Mouse (Mus musculus) thymus, adult 2 months (tissue): ENCODE data around the gene Tsc1. TPM values are rescaled to one million over a fixed set of nuclear protein-coding genes. Genes with fewer than 3 reads are reported as not detected.

Experiments used
- DNase-seq: peaks from one replicate; pipeline ENCODE4 v3.0.0; 2021
- H3K27ac ChIP-seq: fragments of 200-500 bp; 2 replicates; pipeline ENCODE4 v1.5.1; 2012; ENCODE audit warnings: low read length, control low read depth; ENCODE audit not compliant: control insufficient read depth, insufficient read depth
- H3K27me3 ChIP-seq: fragments of 200-500 bp; 2 replicates; pipeline ENCODE4 v1.6.1; 2012; ENCODE audit warnings: mild to moderate bottlenecking, low read length, moderate library complexity, mixed read lengths; ENCODE audit not compliant: control insufficient read depth, insufficient read depth
- H3K36me3 ChIP-seq: fragments of 200-500 bp; 2 replicates; pipeline ENCODE4 v1.6.1; 2012; ENCODE audit warnings: mild to moderate bottlenecking, low read length, moderate library complexity; ENCODE audit not compliant: control insufficient read depth, insufficient read depth
- H3K4me1 ChIP-seq: fragments of 200-500 bp; replicated peaks from 2 replicates; pipeline ENCODE4 v1.6.1; 2012; ENCODE audit warnings: low read length; ENCODE audit not compliant: control insufficient read depth, insufficient read depth
- H3K4me3 ChIP-seq: fragments of 200-500 bp; 2 replicates; pipeline ENCODE4 v1.5.1; 2012; ENCODE audit warnings: mild to moderate bottlenecking, low read length, control low read depth, moderate library complexity; ENCODE audit not compliant: control insufficient read depth, insufficient read depth
- CTCF ChIP-seq: fragments of 200-500 bp; IDR thresholded peaks from 2 replicates; pipeline ENCODE4 v1.5.1; 2012; ENCODE audit warnings: mild to moderate bottlenecking, control low read depth, low read length, moderate library complexity, borderline replicate concordance; ENCODE audit not compliant: control insufficient read depth, poor library complexity, insufficient read depth; ENCODE audit errors: extremely low read depth
- POLR2A ChIP-seq: fragments of 200-500 bp; IDR thresholded peaks from 2 replicates; pipeline ENCODE4 v1.6.1; 2012; ENCODE audit warnings: mild to moderate bottlenecking, low read length, control low read depth, moderate library complexity; ENCODE audit not compliant: control insufficient read depth, poor library complexity, insufficient read depth; ENCODE audit errors: extremely low read depth
- WGBS: fragments of 180-500 bp; shearing (Covaris S2); methylation state at CpG from one replicate; pipeline ENCODE4 v1.1.7; 2018; 5-methylcytosine and 5-hydroxymethylcytosine counted together
- polyA plus RNA-seq: library from polyadenylated mRNA; depleted of rRNA; stranded (reverse); fragments of >200 nt; gene quantifications from 2 replicates; pipeline ENCODE4 v1.2.3, GENCODE M21; 2012

Gene Tsc1
- polyA plus RNA-seq, 1 experiment, result 24.7 TPM

- 0 out of 2 replicates have a peak, but pooled peaks cover 6% of the 10 kb centered on the region for H3K4me1 ChIP-seq
- no peak overlapping the region for H3K27ac ChIP-seq
- no peaks in the 10 kb centered on the region for H3K27me3 ChIP-seq
- 37% methylated on average over 6 of the region's 6 CpGs for WGBS
- H3K36me3 ChIP-seq, result no peaks in the 10 kb centered on the region
- TF ChIP-seq CTCF (no peak), POLR2A (no peak)
- H3K4me3 ChIP-seq, result no peak overlapping the region
- no peak for DNase-seq
Observed at GRCm38 (mm10) chr2:28706787-28707186, 65.8 kb downstream of the Tsc1 start.

- DNase-seq, result no peak
- H3K36me3 ChIP-seq, result no peaks in the 10 kb centered on the region
- H3K4me3 ChIP-seq, result no peak overlapping the region
- TF ChIP-seq POLR2A (no peak), CTCF (no peak)
- no peak overlapping the region for H3K27ac ChIP-seq
- no peaks in the 10 kb centered on the region for H3K27me3 ChIP-seq
- H3K4me1 ChIP-seq, result no peaks in the 10 kb centered on the region
- WGBS, result 88% methylated on average over 8 of the region's 8 CpGs
Observed at GRCm38 (mm10) chr2:28713036-28713435, 72.0 kb downstream of the Tsc1 start.

GRCm38 (mm10) chr2:28722419-28722818 lies 81.4 kb downstream of the Tsc1 start:
- WGBS, result 94% methylated on average over 8 of the region's 8 CpGs
- no peaks in the 10 kb centered on the region for H3K27me3 ChIP-seq
- DNase-seq, result no peak

GRCm38 (mm10) chr2:28723912-28724311 lies 82.9 kb downstream of the Tsc1 start:
- DNase-seq, result no peak
- peaks cover 9% of the 10 kb centered on the region for H3K4me1 ChIP-seq
- no peaks in the 10 kb centered on the region for H3K36me3 ChIP-seq
- WGBS, result 25% methylated on average over 9 of the region's 9 CpGs
- no peaks in the 10 kb centered on the region for H3K27me3 ChIP-seq
- TF ChIP-seq POLR2A (no peak), CTCF (no peak)
- H3K27ac ChIP-seq, result no peak overlapping the region
- no peak overlapping the region for H3K4me3 ChIP-seq

More at GRCm38 (mm10) chr2:28722419-28722818, 81.4 kb downstream of the Tsc1 start:
- H3K4me3 ChIP-seq, result no peak overlapping the region
- no peak overlapping the region for H3K27ac ChIP-seq
- TF ChIP-seq POLR2A (no peak), CTCF (no peak)
- H3K36me3 ChIP-seq, result no peaks in the 10 kb centered on the region
- H3K4me1 ChIP-seq, result peaks cover 2% of the 10 kb centered on the region

- peak; percentile 16 for DNase-seq
- H3K4me3 ChIP-seq, result no peak overlapping the region
- no peaks in the 10 kb centered on the region for H3K36me3 ChIP-seq
- 56% methylated on average over 16 of the region's 16 CpGs for WGBS
- H3K4me1 ChIP-seq, result peaks cover 9% of the 10 kb centered on the region
- no peak overlapping the region for H3K27ac ChIP-seq
- TF ChIP-seq POLR2A (no peak), CTCF (no peak)
- no peaks in the 10 kb centered on the region for H3K27me3 ChIP-seq
Observed at GRCm38 (mm10) chr2:28727786-28728404, 86.9 kb downstream of the Tsc1 start.

DNA sequence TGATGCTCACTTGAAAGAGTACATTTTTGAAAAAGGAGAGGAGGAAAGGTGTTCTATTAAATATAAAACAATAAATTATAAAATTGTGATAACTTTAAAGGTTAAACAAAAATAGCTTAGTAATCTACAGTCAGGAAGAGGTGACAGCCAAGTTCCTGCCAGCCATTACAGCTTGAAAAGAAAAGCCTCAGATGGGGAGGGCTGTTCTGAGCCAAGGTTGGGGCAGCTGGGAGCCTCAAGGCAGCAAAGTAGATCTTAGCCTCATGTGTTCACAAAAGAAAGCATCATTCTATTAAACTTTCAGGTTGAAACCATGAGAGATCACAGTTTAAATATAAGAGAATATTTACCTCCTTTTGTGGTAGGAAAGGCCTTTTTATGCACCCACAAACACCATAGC lies 89.6 kb downstream of the Tsc1 start:
- DNase-seq, result no peak
- TF ChIP-seq POLR2A, result no peak
- no peak for TF ChIP-seq CTCF
- Histone ChIP-seq H3K27ac (no peak overlapping the region), H3K4me1 (peaks cover 9% of the 10 kb centered on the region), H3K27me3 (no peaks in the 10 kb centered on the region), H3K36me3 (no peaks in the 10 kb centered on the region), H3K4me3 (no peak overlapping the region)

- 95% methylated on average over 5 of the region's 5 CpGs for WGBS
- DNase-seq, result no peak
Observed at GRCm38 (mm10) chr2:28737112-28737511, 96.1 kb downstream of the Tsc1 start.

More at GRCm38 (mm10) chr2:28737112-28737511, 96.1 kb downstream of the Tsc1 start:
- H3K36me3 ChIP-seq, result no peaks in the 10 kb centered on the region
- no peaks in the 10 kb centered on the region for H3K27me3 ChIP-seq
- no peak overlapping the region for H3K4me3 ChIP-seq
- no peak for TF ChIP-seq CTCF
- no peak for TF ChIP-seq POLR2A
- no peak overlapping the region for H3K27ac ChIP-seq
- H3K4me1 ChIP-seq, result no peaks in the 10 kb centered on the region
